Mouse (Mus musculus) neural tube, embryonic 14.5 days (tissue): ENCODE measurements around the gene Arpc2. TPM values are rescaled to one million over a fixed set of nuclear protein-coding genes. Genes with fewer than 3 reads are reported as not detected.
A peak's percentile ranks its signal among the peaks of the same experiment; 100 is the strongest.
"Not testable (repeated sequence)": the region's sequence is repeated elsewhere in the genome, so short reads cannot be mapped to it uniquely, and the experiment has no call there.

Experiments used
- ATAC-seq: fragments of 200-750 bp; cut with Nextera tagmentation; 2 replicates; pipeline ENCODE4 v1.8.0; 2017; ENCODE audit warnings: low read depth, mild to moderate bottlenecking, moderate TSS enrichment, moderate library complexity
- H3K27ac ChIP-seq: fragments of 300-500 bp; sonication (generic); 2 replicates; pipeline ENCODE4 v1.5.1; 2014; ENCODE audit warnings: low read depth, mild to moderate bottlenecking, control low read depth, low read length, moderate library complexity, mixed read lengths
- H3K27me3 ChIP-seq: fragments of 300-500 bp; sonication (generic); 2 replicates; pipeline ENCODE4 v1.6.1; 2014; ENCODE audit warnings: low read length; ENCODE audit not compliant: control insufficient read depth, insufficient read depth
- H3K36me3 ChIP-seq: fragments of 300-500 bp; sonication (generic); 2 replicates; pipeline ENCODE4 v1.6.1; 2014; ENCODE audit warnings: low read length, mixed read lengths; ENCODE audit not compliant: control insufficient read depth, insufficient read depth
- H3K4me1 ChIP-seq: fragments of 300-500 bp; sonication (generic); 2 replicates; pipeline ENCODE4 v1.6.1; 2014; ENCODE audit warnings: low read length; ENCODE audit not compliant: control insufficient read depth, insufficient read depth
- H3K4me2 ChIP-seq: fragments of 300-500 bp; sonication (generic); 2 replicates; pipeline ENCODE4 v1.6.1; 2014; ENCODE audit warnings: mild to moderate bottlenecking, low read depth, low read length, control low read depth
- H3K4me3 ChIP-seq: fragments of 300-500 bp; sonication (generic); 2 replicates; pipeline ENCODE4 v1.5.1; 2014; ENCODE audit warnings: low read depth, low read length, control low read depth, mixed read lengths
- H3K9ac ChIP-seq: fragments of 300-500 bp; sonication (generic); replicated peaks from 2 replicates; pipeline ENCODE4 v1.6.1; 2014; ENCODE audit warnings: low read depth, mild to moderate bottlenecking, control low read depth, low read length, mixed read lengths
- H3K9me3 ChIP-seq: fragments of 300-500 bp; sonication (generic); 2 replicates; pipeline ENCODE4 v1.6.1; 2016; ENCODE audit warnings: low read length; ENCODE audit not compliant: control insufficient read depth
- WGBS: fragments of 180-500 bp; shearing (Covaris S2); extraction: QIAGEN DNeasy Blood & Tissue Kit; methylation state at CpG from one replicate; pipeline ENCODE4 v1.1.7; 2014; 5-methylcytosine and 5-hydroxymethylcytosine counted together
- polyA plus RNA-seq: library from polyadenylated mRNA; unstranded; fragments of >200 nt; fragmentation: Nextera tagmentation; extraction: Ambion mirVana; gene quantifications from 2 replicates; pipeline ENCODE4 v1.2.1, GENCODE M21; 2014

Gene Arpc2
- polyA plus RNA-seq, 1 experiment from 2014 or later, result 294 TPM

DNA sequence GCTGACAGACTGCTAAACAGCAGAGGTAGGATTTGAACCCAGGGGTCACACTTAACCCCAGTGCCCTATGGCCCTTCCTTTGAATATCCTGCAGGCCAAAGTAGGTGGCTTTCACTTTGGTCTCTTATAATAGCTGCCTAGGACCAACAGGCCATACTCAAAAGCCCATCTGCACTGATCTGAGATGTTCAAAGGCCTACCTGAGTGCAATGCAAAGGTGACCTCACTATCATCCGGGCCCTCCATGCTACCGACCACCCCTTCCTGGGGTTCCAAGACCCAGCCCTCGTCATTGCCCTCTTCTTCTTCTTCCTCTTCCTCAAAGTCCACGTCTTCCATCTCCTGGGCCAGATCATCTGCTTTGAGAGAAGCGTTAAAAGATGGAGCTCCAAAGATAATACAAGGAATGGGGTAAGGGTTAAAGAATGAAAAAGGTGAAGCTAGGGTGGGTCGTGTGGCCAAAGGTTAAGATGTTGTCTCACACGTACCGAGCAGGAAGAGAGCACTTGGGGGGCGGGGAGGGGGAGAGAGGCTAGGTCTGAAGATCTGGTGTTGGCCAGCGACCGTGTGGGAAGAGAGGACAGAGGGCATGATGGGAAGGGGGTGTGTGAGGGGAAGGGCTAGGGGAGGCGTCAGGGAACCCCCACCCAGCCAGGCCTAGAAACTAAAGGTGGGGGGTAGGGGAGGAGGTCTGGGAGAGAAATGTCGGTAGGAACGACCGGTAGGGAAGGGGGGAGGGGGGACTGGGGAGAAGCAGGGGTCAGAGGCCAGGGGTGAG, 48.0 kb downstream of the Arpc2 start:
- Histone ChIP-seq H3K4me1 (peaks cover 10% of the 10 kb centered on the region), H3K27ac (peak overlapping the region; percentile 68), H3K9me3 (no peaks in the 10 kb centered on the region), H3K27me3 (no peaks in the 10 kb centered on the region), H3K36me3 (peaks cover 28% of the 10 kb centered on the region), H3K4me3 (peak overlapping the region; percentile 70), H3K4me2 (peak overlapping the region; percentile 84), H3K9ac (peak overlapping the region; percentile 77)
- 13% methylated on average over 15 of the region's 15 CpGs for WGBS
- ATAC-seq, result peak; percentile 62

DNA sequence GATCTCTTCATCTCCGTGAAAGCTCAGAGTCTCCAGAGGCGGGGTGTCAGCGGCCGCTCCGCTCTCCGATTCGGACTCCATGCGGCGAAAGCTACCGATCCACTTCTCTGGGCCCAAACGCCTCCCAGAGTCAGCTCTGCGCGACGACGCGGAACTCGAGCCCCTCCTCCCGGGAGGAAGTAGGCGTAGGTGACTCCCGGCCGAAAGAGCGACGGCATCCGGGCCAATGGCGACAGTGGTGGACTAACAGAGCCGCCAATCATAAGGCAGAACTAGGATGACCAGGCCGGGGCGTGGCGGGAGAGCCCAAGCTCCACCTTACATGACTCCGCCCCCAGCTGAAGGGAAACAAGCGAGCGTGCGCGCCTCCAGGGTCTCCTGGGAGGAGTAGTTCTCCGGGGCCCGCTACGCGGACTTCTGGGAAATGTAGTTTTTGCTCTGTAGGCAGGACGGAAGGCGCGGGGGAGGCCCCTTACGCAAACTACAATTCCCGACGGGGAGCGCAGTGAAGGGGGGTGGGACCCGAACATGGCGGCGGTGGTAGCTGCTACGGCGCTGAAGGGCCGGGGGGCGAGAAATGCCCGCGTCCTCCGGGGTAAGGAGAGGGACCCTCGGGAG, 48.8 kb downstream of the Arpc2 start, which contains the start of the genes Aamp and Pnkd:
Gene Aamp, minus strand, starts transcription at position 196 of the 618 bp plus-strand sequence.
Gene Pnkd, plus strand, starts transcription at position 388 of the 618 bp plus-strand sequence.
- H3K27me3 ChIP-seq, result no peaks in the 10 kb centered on the region
- H3K9me3 ChIP-seq, result no peaks in the 10 kb centered on the region
- peak within 1 kb of the TSS; percentile 84 for H3K4me2 ChIP-seq
- H3K36me3 ChIP-seq, result peaks cover 25% of the 10 kb centered on the region
- WGBS, result under 1% methylated on average over 56 of the region's 56 CpGs
- peaks cover 10% of the 10 kb centered on the region for H3K4me1 ChIP-seq
- H3K4me3 ChIP-seq, result peak within 1 kb of the TSS; percentile 70
- peak within 1 kb of the TSS; percentile 77 for H3K9ac ChIP-seq
- H3K27ac ChIP-seq, result peak within 1 kb of the TSS; percentile 68
- peak; percentile 98 for ATAC-seq

- H3K36me3 ChIP-seq, result peaks cover 19% of the 10 kb centered on the region
- no peaks in the 10 kb centered on the region for H3K9me3 ChIP-seq
- H3K4me1 ChIP-seq, result peaks cover 13% of the 10 kb centered on the region
- peak overlapping the region; percentile 81 for H3K4me2 ChIP-seq
- H3K9ac ChIP-seq, result peak overlapping the region; percentile 56
- peak overlapping the region; percentile 70 for H3K4me3 ChIP-seq
- 4% methylated on average over 23 of the region's 23 CpGs for WGBS
- no peaks in the 10 kb centered on the region for H3K27me3 ChIP-seq
- ATAC-seq, result peak; percentile 10; the same call in 1 of the 2 replicates
- peak overlapping the region; percentile 44 for H3K27ac ChIP-seq
Observed at GRCm38 (mm10) chr1:74285212-74286010, 49.5 kb downstream of the Arpc2 start.

DNA sequence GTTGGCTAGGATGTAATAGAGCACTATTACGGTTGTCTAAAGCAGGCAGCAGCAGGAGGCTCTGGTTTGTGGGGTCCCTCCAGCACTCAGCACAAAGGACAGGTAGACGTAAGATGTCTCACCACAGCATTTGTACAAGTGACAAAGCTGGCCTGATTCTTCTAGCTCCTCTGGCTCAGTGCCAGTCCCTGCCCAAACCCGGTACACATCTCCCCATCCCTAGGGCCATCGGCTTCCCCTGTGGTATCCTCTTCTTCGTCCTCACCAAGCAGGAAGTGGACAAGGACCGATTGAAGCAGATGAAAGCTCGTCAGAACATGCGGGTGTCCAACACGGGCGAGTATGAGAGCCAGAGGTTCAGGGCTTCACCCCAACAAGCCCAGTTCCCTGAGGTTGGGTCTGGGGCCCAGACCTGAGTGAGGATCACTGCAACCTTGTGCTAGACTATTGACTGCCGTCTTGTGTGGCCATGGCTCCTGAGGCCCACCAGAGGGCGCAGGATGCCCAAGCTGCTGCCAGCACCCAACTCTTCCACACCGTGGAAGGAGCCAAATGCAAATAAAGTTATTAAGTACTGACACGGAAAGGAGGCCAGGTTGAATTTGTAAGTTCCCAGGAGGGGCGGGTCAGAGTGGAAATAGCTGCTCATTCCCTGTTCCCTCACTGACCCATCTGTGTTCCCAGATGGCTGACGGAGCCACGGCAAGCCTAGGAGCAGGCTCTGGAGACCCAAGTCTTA, 51.2 kb downstream of the Arpc2 start:
- H3K9me3 ChIP-seq, H3K36me3 ChIP-seq, H3K9ac ChIP-seq, H3K27ac ChIP-seq, H3K27me3 ChIP-seq, ATAC-seq, H3K4me3 ChIP-seq, H3K4me2 ChIP-seq: not testable (repeated sequence)
- WGBS, result 60% methylated on average over 15 of the region's 17 CpGs
- peaks cover 13% of the 10 kb centered on the region for H3K4me1 ChIP-seq

GRCm38 (mm10) chr1:74288327-74288726, 52.4 kb downstream of the Arpc2 start:
- H3K9me3 ChIP-seq, result no peaks in the 10 kb centered on the region
- H3K4me3 ChIP-seq, result no peak overlapping the region
- no peak for ATAC-seq
- H3K27ac ChIP-seq, result no peak overlapping the region
- no peak overlapping the region for H3K9ac ChIP-seq
- peaks cover 13% of the 10 kb centered on the region for H3K4me1 ChIP-seq
- H3K36me3 ChIP-seq, result no peaks in the 10 kb centered on the region
- WGBS, result 73% methylated on average over 4 of the region's 4 CpGs
- H3K27me3 ChIP-seq, result no peaks in the 10 kb centered on the region
- no peak overlapping the region for H3K4me2 ChIP-seq

DNA sequence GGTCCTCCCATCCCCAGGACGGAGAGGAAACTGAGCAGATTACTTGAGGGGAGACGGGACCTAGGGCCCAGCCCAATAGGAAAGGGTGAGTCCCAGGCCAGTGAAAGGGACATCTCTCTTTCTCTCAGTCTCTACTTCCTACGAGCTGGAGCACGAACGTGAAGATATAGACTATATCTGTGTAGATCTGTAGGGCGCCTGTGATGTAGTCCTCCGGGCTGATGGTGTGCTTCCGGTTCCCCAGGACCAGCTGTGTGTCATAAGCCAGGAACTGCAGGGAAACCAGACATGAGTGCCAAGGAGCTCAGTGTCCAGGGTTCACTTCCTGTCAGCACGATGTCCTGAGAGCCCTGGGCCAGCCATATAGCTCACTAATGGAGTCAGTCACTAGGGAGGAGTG, 53.4 kb downstream of the Arpc2 start:
- no peak for ATAC-seq
- Histone ChIP-seq H3K36me3 (no peaks in the 10 kb centered on the region), H3K27me3 (no peaks in the 10 kb centered on the region), H3K4me1 (peaks cover 9% of the 10 kb centered on the region), H3K4me3 (no peak overlapping the region), H3K27ac (no peak overlapping the region), H3K4me2 (no peak overlapping the region), H3K9me3 (no peaks in the 10 kb centered on the region), H3K9ac (no peak overlapping the region)
- 93% methylated on average over 9 of the region's 9 CpGs for WGBS

GRCm38 (mm10) chr1:74289740-74290139, 53.9 kb downstream of the Arpc2 start:
- 84% methylated on average over 2 of the region's 2 CpGs for WGBS
- no peak for ATAC-seq
- Histone ChIP-seq H3K27me3 (no peaks in the 10 kb centered on the region), H3K4me1 (peaks cover 9% of the 10 kb centered on the region), H3K4me3 (no peak overlapping the region), H3K27ac (no peak overlapping the region), H3K9ac (no peak overlapping the region), H3K9me3 (no peaks in the 10 kb centered on the region), H3K36me3 (no peaks in the 10 kb centered on the region), H3K4me2 (no peak overlapping the region)

DNA sequence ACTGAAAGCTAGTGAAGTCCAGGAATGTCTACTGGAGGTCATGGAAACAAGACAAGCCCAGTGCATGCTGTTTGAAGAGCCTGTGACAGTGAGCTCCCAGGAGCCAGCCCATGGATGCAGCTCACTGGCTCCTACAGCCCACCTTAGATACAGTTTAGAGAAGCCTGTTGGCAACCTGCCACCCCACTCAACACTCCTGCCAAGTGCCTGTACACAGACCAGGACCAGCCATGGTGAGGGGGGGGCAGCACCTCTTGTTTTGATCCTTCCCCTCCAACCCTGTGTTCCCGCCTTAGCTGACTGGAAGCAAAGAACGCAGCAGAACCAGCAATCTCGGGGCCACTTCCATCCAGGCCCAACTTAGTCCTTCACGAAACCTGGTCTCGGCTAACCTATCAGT, 54.3 kb downstream of the Arpc2 start:
- Histone ChIP-seq H3K4me2 (no peak overlapping the region), H3K9me3 (no peaks in the 10 kb centered on the region), H3K36me3 (no peaks in the 10 kb centered on the region), H3K9ac (no peak overlapping the region), H3K4me1 (peaks cover 10% of the 10 kb centered on the region), H3K27me3 (no peaks in the 10 kb centered on the region), H3K27ac (no peak overlapping the region), H3K4me3 (no peak overlapping the region)
- WGBS, result 89% methylated on average over 5 of the region's 5 CpGs
- ATAC-seq, result no peak
